Mouse (Mus musculus): ENCODE measurements around the gene Ap2s1. TPM values are rescaled to one million over a fixed set of nuclear protein-coding genes. Genes with fewer than 3 reads are reported as not detected.

Ap2s1 gene
- polyA plus RNA-seq, 1 experiment from 2014 or later = 452 TPM

- 0 out of 2 replicates have a peak, but pooled peaks cover 8% of the 10 kb centered on the region for H3K27me3 ChIP-seq (replicated peaks)
- WGBS = 25% methylated on average over 10 of the region's 10 CpGs
- no peaks in the 10 kb centered on the region for H3K9me3 ChIP-seq
- H3K4me1 ChIP-seq = peaks cover 38% of the 10 kb centered on the region
- peak overlapping the region; percentile 91 for H3K4me2 ChIP-seq
- peak overlapping the region; percentile 46 for H3K4me3 ChIP-seq
- no peak overlapping the region for H3K27ac ChIP-seq
- H3K9ac ChIP-seq = 0 out of 2 replicates have a peak overlapping the region, but pooled peaks have one; percentile 8
- H3K36me3 ChIP-seq (replicated peaks) = no peaks in the 10 kb centered on the region
- no peak for ATAC-seq (replicated peaks)
Measured at GRCm38 (mm10) chr7:16783224-16783688, 45.0 kb downstream of the Ap2s1 start.

DNA sequence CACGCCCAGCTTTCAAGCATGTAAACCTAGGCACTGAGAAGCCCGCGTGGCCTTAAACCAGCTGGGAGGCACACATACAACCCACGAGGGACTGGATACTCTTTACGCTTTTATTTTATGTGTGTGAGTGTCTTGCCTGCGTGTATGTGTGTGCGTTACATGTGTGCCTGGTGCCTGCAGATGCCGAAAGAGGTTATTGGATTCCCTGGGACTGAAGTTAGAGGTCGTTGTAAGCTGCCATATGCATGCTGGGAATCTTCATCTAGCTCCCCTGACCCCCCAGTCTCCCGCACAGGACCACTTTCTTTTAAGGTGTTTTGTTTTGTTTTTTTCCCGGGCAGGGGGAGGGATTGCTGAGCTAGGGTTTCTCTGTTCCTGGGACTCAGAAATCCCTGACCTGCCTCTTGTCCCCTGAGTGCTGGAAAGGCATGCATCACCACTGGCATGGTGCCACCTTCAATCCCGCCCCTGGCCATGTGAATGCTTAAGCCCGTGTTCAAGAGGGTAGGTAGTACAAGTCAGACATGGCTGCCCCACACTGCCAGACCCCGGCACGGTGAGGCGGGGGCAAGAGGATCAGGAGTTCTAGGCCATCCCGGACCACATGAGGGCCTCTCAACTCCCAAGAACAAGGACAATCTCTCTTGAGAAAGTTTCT, 45.7 kb downstream of the Ap2s1 start:
- H3K4me2 ChIP-seq = peak overlapping the region; percentile 91
- 37% methylated on average over 17 of the region's 17 CpGs for WGBS
- no peaks in the 10 kb centered on the region for H3K9me3 ChIP-seq
- H3K4me1 ChIP-seq = peaks cover 38% of the 10 kb centered on the region
- peak overlapping the region; percentile 46; the same call in 1 of the 2 replicates for H3K4me3 ChIP-seq
- ATAC-seq (replicated peaks) = no peak
- H3K9ac ChIP-seq = 0 out of 2 replicates have a peak overlapping the region, but pooled peaks have one; percentile 8
- no peak overlapping the region for H3K27ac ChIP-seq
- H3K27me3 ChIP-seq (replicated peaks) = 0 out of 2 replicates have a peak, but pooled peaks cover 8% of the 10 kb centered on the region
- H3K36me3 ChIP-seq (replicated peaks) = no peaks in the 10 kb centered on the region

GRCm38 (mm10) chr7:16784498-16784976, 46.3 kb downstream of the Ap2s1 start:
- no peak overlapping the region for H3K9ac ChIP-seq
- no peaks in the 10 kb centered on the region for H3K9me3 ChIP-seq
- H3K36me3 ChIP-seq (replicated peaks) = no peaks in the 10 kb centered on the region
- H3K4me2 ChIP-seq = peak overlapping the region; percentile 91; the same call in 1 of the 2 replicates
- peaks cover 38% of the 10 kb centered on the region for H3K4me1 ChIP-seq
- no peak for ATAC-seq (replicated peaks)
- 64% methylated on average over 10 of the region's 10 CpGs for WGBS
- H3K27me3 ChIP-seq (replicated peaks) = 0 out of 2 replicates have a peak, but pooled peaks cover 8% of the 10 kb centered on the region
- H3K4me3 ChIP-seq = no peak overlapping the region
- H3K27ac ChIP-seq = no peak overlapping the region

GRCm38 (mm10) chr7:16785541-16786083, 47.4 kb downstream of the Ap2s1 start:
- 84% methylated on average over 8 of the region's 8 CpGs for WGBS
- Histone ChIP-seq H3K9ac (no peak overlapping the region), H3K4me2 (no peak overlapping the region), H3K27me3 (replicated peaks) (0 out of 2 replicates have a peak, but pooled peaks cover 8% of the 10 kb centered on the region), H3K36me3 (replicated peaks) (no peaks in the 10 kb centered on the region), H3K4me3 (no peak overlapping the region), H3K27ac (no peak overlapping the region), H3K4me1 (peaks cover 37% of the 10 kb centered on the region), H3K9me3 (no peaks in the 10 kb centered on the region)
- ATAC-seq (replicated peaks) = no peak

GRCm38 (mm10) chr7:16792316-16792715, 54.1 kb downstream of the Ap2s1 start:
- Histone ChIP-seq H3K27me3 (replicated peaks) (no peaks in the 10 kb centered on the region), H3K9me3 (no peaks in the 10 kb centered on the region), H3K9ac (no peak overlapping the region), H3K4me1 (no peaks in the 10 kb centered on the region), H3K4me2 (no peak overlapping the region), H3K36me3 (replicated peaks) (no peaks in the 10 kb centered on the region), H3K27ac (no peak overlapping the region), H3K4me3 (no peak overlapping the region)
- ATAC-seq (replicated peaks) = no peak
- WGBS = 85% methylated on average over 5 of the region's 5 CpGs

DNA sequence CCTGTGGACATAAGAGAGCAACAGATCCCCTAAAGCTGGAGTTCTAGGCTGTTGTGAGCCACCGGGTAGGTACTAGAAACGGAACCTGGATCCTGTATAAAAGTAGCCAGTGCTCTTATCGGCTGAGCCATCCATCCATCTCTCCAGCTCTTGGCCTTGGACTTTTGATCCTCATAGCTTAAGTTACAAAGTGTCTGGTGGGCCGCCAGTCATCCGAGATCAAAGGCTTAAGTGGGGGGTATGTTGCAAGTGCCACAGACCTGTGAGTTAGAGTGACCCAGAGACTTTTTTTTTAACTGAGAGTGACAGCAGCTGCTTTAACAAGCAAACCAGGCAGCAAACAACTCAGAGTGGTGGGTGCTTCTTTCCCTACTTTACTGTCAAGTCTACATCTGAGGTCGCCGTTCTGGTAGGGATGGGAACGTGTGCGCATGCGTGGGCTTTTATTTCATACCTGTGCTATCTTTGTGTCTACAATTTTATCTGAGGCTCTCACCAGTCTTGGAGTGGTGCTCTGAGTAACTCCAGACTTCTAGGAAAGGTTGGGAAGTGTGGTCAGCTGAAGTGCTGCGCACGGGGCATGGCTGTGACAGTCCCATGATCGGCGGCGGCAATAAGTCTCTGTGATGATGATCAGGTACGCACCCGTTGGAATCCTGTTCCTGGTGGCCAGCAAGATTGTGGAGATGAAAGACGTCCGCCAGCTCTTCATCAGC, 55.0 kb downstream of the Ap2s1 start:
- no peaks in the 10 kb centered on the region for H3K4me1 ChIP-seq
- no peak overlapping the region for H3K9ac ChIP-seq
- no peaks in the 10 kb centered on the region for H3K36me3 ChIP-seq (replicated peaks)
- 90% methylated on average over 19 of the region's 19 CpGs for WGBS
- ATAC-seq (replicated peaks) = no peak
- H3K27me3 ChIP-seq (replicated peaks) = no peaks in the 10 kb centered on the region
- H3K4me2 ChIP-seq = no peak overlapping the region
- H3K9me3 ChIP-seq = no peaks in the 10 kb centered on the region
- no peak overlapping the region for H3K4me3 ChIP-seq
- no peak overlapping the region for H3K27ac ChIP-seq

- H3K36me3 ChIP-seq (replicated peaks) = no peaks in the 10 kb centered on the region
- no peaks in the 10 kb centered on the region for H3K9me3 ChIP-seq
- no peak overlapping the region for H3K27ac ChIP-seq
- H3K4me3 ChIP-seq = no peak overlapping the region
- no peak overlapping the region for H3K9ac ChIP-seq
- no peaks in the 10 kb centered on the region for H3K27me3 ChIP-seq (replicated peaks)
- ATAC-seq (replicated peaks) = no peak
- WGBS = 92% methylated on average over 5 of the region's 5 CpGs
- no peak overlapping the region for H3K4me2 ChIP-seq
- no peaks in the 10 kb centered on the region for H3K4me1 ChIP-seq
Measured at GRCm38 (mm10) chr7:16794886-16795285, 56.7 kb downstream of the Ap2s1 start.

Other genes with a start within 250 kb of the Ap2s1 start
- 36.1 and 38.3 TPM in 2 replicates for gene Arhgap35, start 123.4 kb upstream of the Ap2s1 start, polyA plus RNA-seq (2015; fragmentation: Nextera tagmentation; extraction: Ambion mirVana)
- gene Ceacam15, start 62.7 kb upstream of the Ap2s1 start, polyA plus RNA-seq (2015; fragmentation: Nextera tagmentation; extraction: Ambion mirVana) = not detected in 2 replicates
- gene Ceacam9, start 16.5 kb upstream of the Ap2s1 start, polyA plus RNA-seq (2015; fragmentation: Nextera tagmentation; extraction: Ambion mirVana) = 0.17 and 0.19 TPM in 2 replicates
- gene Slc1a5, start 42.9 kb downstream of the Ap2s1 start, polyA plus RNA-seq (2015; fragmentation: Nextera tagmentation; extraction: Ambion mirVana) = 12.4 and 14.3 TPM in 2 replicates
- 205 and 227 TPM in 2 replicates for gene Strn4, start 77.5 kb downstream of the Ap2s1 start, polyA plus RNA-seq (2015; fragmentation: Nextera tagmentation; extraction: Ambion mirVana)
- 51.9 and 55.1 TPM in 2 replicates for gene Fkrp, start 78.3 kb downstream of the Ap2s1 start, polyA plus RNA-seq (2015; fragmentation: Nextera tagmentation; extraction: Ambion mirVana)
- 6.7 TPM in 2 replicates for gene Prkd2, start 104.5 kb downstream of the Ap2s1 start, polyA plus RNA-seq (2015; fragmentation: Nextera tagmentation; extraction: Ambion mirVana)
- 4.7 and 4.8 TPM in 2 replicates for gene Dact3, start 136.9 kb downstream of the Ap2s1 start, polyA plus RNA-seq (2015; fragmentation: Nextera tagmentation; extraction: Ambion mirVana)
- gene Gng8, start 153.4 kb downstream of the Ap2s1 start, polyA plus RNA-seq (2015; fragmentation: Nextera tagmentation; extraction: Ambion mirVana) = 9.7 and 16.6 TPM in 2 replicates
- 0.42 and 0.43 TPM in 2 replicates for gene Ptgir, start 168.1 kb downstream of the Ap2s1 start, polyA plus RNA-seq (2015; fragmentation: Nextera tagmentation; extraction: Ambion mirVana)
- 351 and 370 TPM in 2 replicates for gene Calm3, start 185.7 kb downstream of the Ap2s1 start, polyA plus RNA-seq (2015; fragmentation: Nextera tagmentation; extraction: Ambion mirVana)
- 198 and 205 TPM in 2 replicates for gene Pnmal2, start 206.3 kb downstream of the Ap2s1 start, polyA plus RNA-seq (2015; fragmentation: Nextera tagmentation; extraction: Ambion mirVana)
- 74.5 and 76.1 TPM in 2 replicates for gene Pnmal1, start 221.3 kb downstream of the Ap2s1 start, polyA plus RNA-seq (2015; fragmentation: Nextera tagmentation; extraction: Ambion mirVana)
- 6.8 and 7.1 TPM in 2 replicates for gene Gm42372, start 244.7 kb downstream of the Ap2s1 start, polyA plus RNA-seq (2015; fragmentation: Nextera tagmentation; extraction: Ambion mirVana)